9 mouse cellular contexts compared by ENCODE assay signal in genomic region chr1:158267020-158267571, GRCm38 (mm10).
DNase-seq lines count a peak whose midpoint lies in the region; ATAC-seq and TF ChIP-seq lines count a peak whose summit lies in the region.
"Had no signal": no experiment of that assay in that cellular context is flagged by ENCODE, and none has a peak within 500 bp of the region (broad histone marks: within the 10 kb centered on the region; RNA-seq: fewer than 3 reads in every experiment).

No protein-coding gene starts in this region.

- no peak for TF ChIP-seq CTCF in liver, adult 2 months (IDR thresholded peaks at IDR 0.05; ENCODE audit: low read depth, low read length)
- TF ChIP-seq CTCF in lung, postnatal 0 days (IDR thresholded peaks at IDR 0.05), result peak; percentile 61

- H3K36me3 ChIP-seq in liver, adult 2 months (ENCODE audit: control insufficient read depth, insufficient read depth, low read length), result no peaks in the 10 kb centered on the region
- no peaks in the 10 kb centered on the region for H3K36me3 ChIP-seq in liver, embryonic 11.5 days (ENCODE audit: control insufficient read depth, insufficient read depth, low read length)
- no peaks in the 10 kb centered on the region for H3K36me3 ChIP-seq in forebrain, embryonic 11.5 days (ENCODE audit: control insufficient read depth, insufficient read depth, low read length)
- no peaks in the 10 kb centered on the region for H3K36me3 ChIP-seq in kidney, embryonic 15.5 days
- no peaks in the 10 kb centered on the region for H3K36me3 ChIP-seq in lung, postnatal 0 days (ENCODE audit: insufficient read depth, low read length)
- H3K36me3 ChIP-seq: liver, embryonic 15.5 days had no signal

- no peak for TF ChIP-seq POLR2A in liver, adult 2 months (IDR thresholded peaks at IDR 0.05; ENCODE audit: extremely low read depth, insufficient read depth, low read length)

- 63% methylated on average over 8 of the region's 8 CpGs for WGBS in liver, adult 2 months
- 55% methylated on average over 8 of the region's 8 CpGs for WGBS in liver, embryonic 11.5 days
- WGBS in forebrain, embryonic 11.5 days, result 12% methylated on average over 8 of the region's 8 CpGs
- 35% methylated on average over 8 of the region's 8 CpGs for WGBS in kidney, embryonic 15.5 days
- WGBS in lung, postnatal 0 days, result 39% methylated on average over 8 of the region's 8 CpGs

- no peaks in the 10 kb centered on the region for H3K79me2 ChIP-seq in liver, adult 2 months (ENCODE audit: control insufficient read depth, insufficient read depth, low read length)

- H3K27ac ChIP-seq in liver, adult 2 months (replicated peaks; ENCODE audit: insufficient read depth, low read depth, low read length), result no peak overlapping the region
- H3K27ac ChIP-seq in liver, embryonic 11.5 days (ENCODE audit: low read depth, low read length), result no peak overlapping the region
- H3K27ac ChIP-seq in forebrain, embryonic 11.5 days (ENCODE audit: low read depth, low read length), result peak overlapping the region; percentile 58
- H3K27ac ChIP-seq in kidney, embryonic 15.5 days, result no peak overlapping the region
- H3K27ac ChIP-seq in lung, postnatal 0 days (ENCODE audit: low read length), result no peak overlapping the region
- H3K27ac ChIP-seq: liver, embryonic 15.5 days had no signal

- no peaks in the 10 kb centered on the region for H3K27me3 ChIP-seq in liver, adult 2 months (ENCODE audit: control insufficient read depth, insufficient read depth, low read length)
- H3K27me3 ChIP-seq in liver, embryonic 11.5 days (replicated peaks; ENCODE audit: control insufficient read depth, insufficient read depth, low read length), result no peaks in the 10 kb centered on the region
- H3K27me3 ChIP-seq in forebrain, embryonic 11.5 days (ENCODE audit: control insufficient read depth, insufficient read depth, low read length), result no peaks in the 10 kb centered on the region; the same call in 1 of the 2 replicates
- no peaks in the 10 kb centered on the region for H3K27me3 ChIP-seq in kidney, embryonic 15.5 days
- no peaks in the 10 kb centered on the region for H3K27me3 ChIP-seq in lung, postnatal 0 days (replicated peaks; ENCODE audit: insufficient read depth, low read length)
- H3K27me3 ChIP-seq: liver, embryonic 15.5 days had no signal

- no peak overlapping the region for H3K4me2 ChIP-seq in liver, embryonic 11.5 days
- no peak overlapping the region for H3K4me2 ChIP-seq in forebrain, embryonic 11.5 days (ENCODE audit: low read depth, low read length, severe bottlenecking)
- H3K4me2 ChIP-seq in kidney, embryonic 15.5 days, result no peak overlapping the region
- H3K4me2 ChIP-seq in lung, postnatal 0 days (replicated peaks; ENCODE audit: low read depth, low read length), result no peak overlapping the region
- H3K4me2 ChIP-seq: liver, embryonic 15.5 days had no signal

- DNase-seq in liver, adult 2 months (ENCODE audit: extremely low read depth, low read depth, low spot score), result peak; percentile 12
- DNase-seq in liver, embryonic 11.5 days (ENCODE audit: low spot score), result no peak
- peak; percentile 24 for DNase-seq in brain, embryonic 18.5 days (ENCODE audit: low read depth, low spot score)
- DNase-seq in forebrain, embryonic 11.5 days (ENCODE audit: low spot score), result peak; percentile 85
- DNase-seq in lung, postnatal 0 days (ENCODE audit: low spot score), result peak; percentile 28
- peak; percentile 69 for DNase-seq in retina, postnatal 7 days (ENCODE audit: low read depth, low spot score)
- DNase-seq in thymus, postnatal 0 days (ENCODE audit: low spot score), result no peak

- H3K9ac ChIP-seq in liver, adult 2 months (ENCODE audit: low read depth, low read length), result no peak overlapping the region
- no peak overlapping the region for H3K9ac ChIP-seq in liver, embryonic 11.5 days (ENCODE audit: low read depth, low read length)
- H3K9ac ChIP-seq in forebrain, embryonic 11.5 days (ENCODE audit: low read length), result no peak overlapping the region
- H3K9ac ChIP-seq in kidney, embryonic 15.5 days, result no peak overlapping the region
- H3K9ac ChIP-seq in lung, postnatal 0 days (replicated peaks; ENCODE audit: low read depth), result no peak overlapping the region
- H3K9ac ChIP-seq: liver, embryonic 15.5 days had no signal

- H3K4me3 ChIP-seq in liver, adult 2 months (ENCODE audit: insufficient read depth, low read depth, low read length), result no peak overlapping the region
- H3K4me3 ChIP-seq in liver, embryonic 11.5 days (ENCODE audit: low read depth, low read length), result no peak overlapping the region
- H3K4me3 ChIP-seq in forebrain, embryonic 11.5 days (ENCODE audit: low read depth, low read length), result no peak overlapping the region
- no peak overlapping the region for H3K4me3 ChIP-seq in kidney, embryonic 15.5 days (replicated peaks)
- no peak overlapping the region for H3K4me3 ChIP-seq in lung, postnatal 0 days (ENCODE audit: low read depth, low read length)
- H3K4me3 ChIP-seq: liver, embryonic 15.5 days had no signal

- H3K9me3 ChIP-seq in liver, embryonic 11.5 days (ENCODE audit: control insufficient read depth, low read length), result no peaks in the 10 kb centered on the region
- H3K9me3 ChIP-seq in forebrain, embryonic 11.5 days (ENCODE audit: control insufficient read depth, low read length), result no peaks in the 10 kb centered on the region
- H3K9me3 ChIP-seq in kidney, embryonic 15.5 days (replicated peaks), result no peaks in the 10 kb centered on the region
- H3K9me3 ChIP-seq in lung, postnatal 0 days (ENCODE audit: low read length), result no peaks in the 10 kb centered on the region
- H3K9me3 ChIP-seq: liver, embryonic 15.5 days had no signal

- TF ChIP-seq EP300 in lung, postnatal 0 days (IDR thresholded peaks at IDR 0.05), result no peak

- ATAC-seq in liver, embryonic 11.5 days (replicated peaks; ENCODE audit: low FRiP score), result no peak
- peak; percentile 69 for ATAC-seq in forebrain, embryonic 11.5 days (replicated peaks; ENCODE audit: low FRiP score)
- peak; percentile 56; the same call in 1 of the 2 replicates for ATAC-seq in kidney, embryonic 15.5 days (replicated peaks; ENCODE audit: low FRiP score)
- peak; percentile 19; the same call in 1 of the 2 replicates for ATAC-seq in lung, postnatal 0 days

- H3K4me1 ChIP-seq in liver, adult 2 months (ENCODE audit: control insufficient read depth, insufficient read depth, low read length), result no peaks in the 10 kb centered on the region
- H3K4me1 ChIP-seq in liver, embryonic 11.5 days (replicated peaks; ENCODE audit: control insufficient read depth, insufficient read depth, low read length), result no peaks in the 10 kb centered on the region
- peaks cover 5% of the 10 kb centered on the region for H3K4me1 ChIP-seq in forebrain, embryonic 11.5 days (replicated peaks; ENCODE audit: control insufficient read depth, insufficient read depth, low read length)
- 0 out of 2 replicates have a peak, but pooled peaks cover 3% of the 10 kb centered on the region for H3K4me1 ChIP-seq in kidney, embryonic 15.5 days
- no peaks in the 10 kb centered on the region for H3K4me1 ChIP-seq in lung, postnatal 0 days (ENCODE audit: insufficient read depth, low read depth, low read length)
- H3K4me1 ChIP-seq: liver, embryonic 15.5 days had no signal

Comparison
In these comparisons a context has a peak if more than half of its experiments do, and no peak if none do; other contexts are left out.
1. DNase-seq: peak in liver, adult 2 months (single experiment), brain, embryonic 18.5 days (single experiment), forebrain, embryonic 11.5 days (single experiment), lung, postnatal 0 days (single experiment) and retina, postnatal 7 days (single experiment); none in liver, embryonic 11.5 days (single experiment) and thymus, postnatal 0 days (single experiment).